ENCODE assay signal across 11 mouse cellular contexts in the genomic region with DNA sequence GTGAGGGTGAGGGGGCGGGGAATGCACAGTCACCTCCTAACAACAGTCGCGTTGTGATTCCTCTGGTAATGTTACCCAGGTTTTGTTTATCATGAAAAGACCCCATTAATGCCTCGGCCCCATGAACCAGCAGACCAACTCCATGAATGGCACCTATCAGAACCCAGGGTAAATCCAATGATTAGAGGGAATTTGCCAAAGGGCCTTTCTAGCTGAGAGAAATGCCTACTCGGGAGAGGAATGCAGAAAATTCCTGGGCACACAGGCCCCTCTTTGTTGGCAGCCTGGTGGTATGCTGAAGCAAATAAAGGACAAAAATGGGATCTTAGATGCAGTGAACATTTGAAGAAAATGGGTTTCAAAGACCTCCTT. TPM values are rescaled to one million over a fixed set of nuclear protein-coding genes. Genes with fewer than 3 reads are reported as not detected.
DNase-seq lines count a peak whose midpoint lies in the region; ATAC-seq and TF ChIP-seq lines count a peak whose summit lies in the region.
"Had no signal": no experiment of that assay in that cellular context is flagged by ENCODE, and none has a peak within 500 bp of the region (broad histone marks: within the 10 kb centered on the region; RNA-seq: fewer than 3 reads in every experiment).

No protein-coding gene starts in this region.

- H3K9ac ChIP-seq in heart, embryonic 13.5 days: no peak overlapping the region
- H3K9ac ChIP-seq in heart, adult 2 months (ENCODE audit: low read depth, low read length): no peak overlapping the region
- no peak overlapping the region for H3K9ac ChIP-seq in forebrain, embryonic 16.5 days (replicated peaks; ENCODE audit: low read depth, low read length)

- no peak for ATAC-seq in heart, embryonic 13.5 days (ENCODE audit: extremely low read depth, insufficient number of reproducible peaks, low FRiP score, low TSS enrichment)
- ATAC-seq in forebrain, embryonic 16.5 days: peak; percentile 68

- no peak for TF ChIP-seq EP300 in heart, adult 2 months (IDR thresholded peaks at IDR 0.05; ENCODE audit: insufficient read depth, low read depth, low read length)

- TF ChIP-seq CTCF in heart, adult 2 months (IDR thresholded peaks at IDR 0.05): no peak
- TF ChIP-seq CTCF in brain, embryonic 14.5 days (IDR thresholded peaks at IDR 0.05; ENCODE audit: borderline replicate concordance, extremely low read depth, insufficient read depth, insufficient read length): no peak

- WGBS in heart, embryonic 13.5 days: 45% methylated on average over 5 of the region's 5 CpGs
- WGBS in heart, adult 2 months: 85% methylated on average over 5 of the region's 5 CpGs
- 10% methylated on average over 5 of the region's 5 CpGs for WGBS in forebrain, embryonic 16.5 days

- no peak for DNase-seq in heart, adult 2 months
- DNase-seq in brain, embryonic 14.5 days (ENCODE audit: low read depth): peak; percentile 92
- DNase-seq in mesoderm, embryonic 11.5 days (ENCODE audit: low read depth, low spot score): peak; percentile 75
- DNase-seq in layer of hippocampus, postnatal 10 days (ENCODE audit: low spot score in 2 of 2): no peak
- DNase-seq in thymus, postnatal 0 days (ENCODE audit: low spot score): no peak
- no peak for DNase-seq in left cerebral cortex, adult 8-10 months (ENCODE audit: low spot score in 2 of 2)
- DNase-seq: cerebellum, adult 2 months; gastrocnemius, postnatal 25 days; spleen, adult 18-20 months had no signal

- no peaks in the 10 kb centered on the region for H3K9me3 ChIP-seq in heart, embryonic 13.5 days
- no peaks in the 10 kb centered on the region for H3K9me3 ChIP-seq in forebrain, embryonic 16.5 days (ENCODE audit: control insufficient read depth, low read length)

- no peaks in the 10 kb centered on the region for H3K79me2 ChIP-seq in heart, adult 2 months (replicated peaks; ENCODE audit: control insufficient read depth, insufficient read depth, low read length)

- no peak for TF ChIP-seq POLR2A in heart, adult 2 months (IDR thresholded peaks at IDR 0.05; ENCODE audit: insufficient read depth, low read depth, low read length)
- no peak for TF ChIP-seq POLR2A in brain, embryonic 14.5 days (IDR thresholded peaks at IDR 0.05; ENCODE audit: borderline replicate concordance, extremely low read depth, insufficient read depth, insufficient read length, poor library complexity, severe bottlenecking)

- peak overlapping the region; percentile 55; the same call in 1 of the 2 replicates for H3K4me2 ChIP-seq in heart, embryonic 13.5 days
- H3K4me2 ChIP-seq in forebrain, embryonic 16.5 days (ENCODE audit: low read length): peak overlapping the region; percentile 5; the same call in 1 of the 2 replicates

- H3K36me3 ChIP-seq in heart, embryonic 13.5 days: peaks cover 17% of the 10 kb centered on the region
- no peaks in the 10 kb centered on the region for H3K36me3 ChIP-seq in heart, adult 2 months (ENCODE audit: control insufficient read depth, insufficient read depth, low read length)
- H3K36me3 ChIP-seq in forebrain, embryonic 16.5 days (ENCODE audit: control insufficient read depth, insufficient read depth): no peaks in the 10 kb centered on the region

- no peak overlapping the region for H3K4me3 ChIP-seq in heart, embryonic 13.5 days
- no peak overlapping the region for H3K4me3 ChIP-seq in heart, adult 2 months
- no peak overlapping the region for H3K4me3 ChIP-seq in forebrain, embryonic 16.5 days (replicated peaks; ENCODE audit: low read length)

- intact Hi-C loops in heart, adult 2 months (cut with DNase I): no loop called here

- H3K4me1 ChIP-seq in heart, embryonic 13.5 days: peaks cover 54% of the 10 kb centered on the region
- no peaks in the 10 kb centered on the region for H3K4me1 ChIP-seq in heart, adult 2 months (ENCODE audit: control insufficient read depth, insufficient read depth, low read length)
- H3K4me1 ChIP-seq in forebrain, embryonic 16.5 days (replicated peaks; ENCODE audit: control insufficient read depth, insufficient read depth, low read length): peaks cover 22% of the 10 kb centered on the region

- H3K27ac ChIP-seq in heart, embryonic 13.5 days (replicated peaks): peak overlapping the region; percentile 84
- H3K27ac ChIP-seq in heart, adult 2 months: no peak overlapping the region
- H3K27ac ChIP-seq in forebrain, embryonic 16.5 days (ENCODE audit: low read length): no peak overlapping the region

- H3K27me3 ChIP-seq in heart, embryonic 13.5 days (replicated peaks): no peaks in the 10 kb centered on the region
- H3K27me3 ChIP-seq in heart, adult 2 months (ENCODE audit: control insufficient read depth, insufficient read depth, low read length): no peaks in the 10 kb centered on the region
- peaks cover 16% of the 10 kb centered on the region; the same call in 1 of the 2 replicates for H3K27me3 ChIP-seq in forebrain, embryonic 16.5 days (replicated peaks; ENCODE audit: control insufficient read depth, insufficient read depth, low read length)

RNA-seq across cellular contexts. Expression of gene Hmga2, which starts 59.2 kb away (rescaled TPM):
- 11.3 and 12.4 TPM in 2 replicates for polyA plus RNA-seq in heart, embryonic 13.5 days (2015; fragmentation: Nextera tagmentation; extraction: Ambion mirVana)
- total RNA-seq in heart, adult 2 months (2021): not detected
- polyA plus RNA-seq in heart, adult 2 months (2012; rRNA removed): not detected in 2 replicates
- polyA plus RNA-seq in brain, embryonic 14.5 days (2012; rRNA removed): 8.1 and 9.0 TPM in 2 replicates
- polyA plus RNA-seq in forebrain, embryonic 16.5 days (2015; fragmentation: Nextera tagmentation; extraction: Ambion mirVana): 0.68 and 0.71 TPM in 2 replicates
- total RNA-seq in layer of hippocampus, postnatal 10 days (2021): under 1 TPM; 0.11 to 0.16 TPM
- 0.73 and 1.1 TPM in 2 replicates for polyA plus RNA-seq in thymus, postnatal 0 days (2015; fragmentation: Nextera tagmentation; extraction: Ambion mirVana)
- under 1 TPM; 0.19 to 0.38 (median 0.23) TPM for total RNA-seq in left cerebral cortex, adult 8-10 months (2022)

Comparison
In these comparisons a context has a peak if more than half of its experiments do, and no peak if none do; other contexts are left out.
1. DNase-seq: peak in brain, embryonic 14.5 days (single experiment) and mesoderm, embryonic 11.5 days (single experiment); none in heart, adult 2 months (0 of 2), layer of hippocampus, postnatal 10 days (0 of 2), thymus, postnatal 0 days (single experiment) and left cerebral cortex, adult 8-10 months (0 of 2).